Mouse (Mus musculus) C2C12 (cell line): ENCODE data around the gene Rnase2a.

Experiments used
- CTCF ChIP-seq: IDR thresholded peaks from one replicate; pipeline ENCODE4 v1.5.1; 2011; ENCODE audit not compliant: control insufficient read depth, insufficient read depth, insufficient read length
- FOSL1 ChIP-seq: IDR thresholded peaks from one replicate; pipeline ENCODE4 v1.8.0; 2011; ENCODE audit warnings: mild to moderate bottlenecking, low read length; ENCODE audit not compliant: poor library complexity, insufficient read depth, severe bottlenecking
- MAX ChIP-seq: IDR thresholded peaks from one replicate; pipeline ENCODE4 v1.6.1; 2011; ENCODE audit warnings: mild to moderate bottlenecking, control low read depth
- MYOD1 ChIP-seq: IDR thresholded peaks from one replicate; pipeline ENCODE4 v1.6.1; 2011; ENCODE audit warnings: low read depth; ENCODE audit not compliant: control insufficient read depth, insufficient read length
- MYOG ChIP-seq: IDR thresholded peaks from one replicate; pipeline ENCODE4 v1.6.1; 2011; ENCODE audit not compliant: control insufficient read depth, insufficient read length; ENCODE audit errors: extremely low read depth
- USF1 ChIP-seq: IDR thresholded peaks from one replicate; pipeline ENCODE4 v1.6.1; 2011; ENCODE audit warnings: low read depth, mild to moderate bottlenecking, control low read depth, moderate library complexity

GRCm38 (mm10) chr14:51256041-51256440, at the start of gene Rnase2a:
- no peak for TF ChIP-seq CTCF
- no peak for TF ChIP-seq FOSL1
- no peak for TF ChIP-seq USF1
- no peak for TF ChIP-seq MYOD1
- no peak for TF ChIP-seq MAX
- no peak for TF ChIP-seq MYOG
